Mouse (Mus musculus): ENCODE results near the gene Cacna1b. TPM values are rescaled to one million over a fixed set of nuclear protein-coding genes. Genes with fewer than 3 reads are reported as not detected.

Cacna1b gene
- polyA plus RNA-seq, 1 experiment from 2014 or later: 0.63 TPM

DNA sequence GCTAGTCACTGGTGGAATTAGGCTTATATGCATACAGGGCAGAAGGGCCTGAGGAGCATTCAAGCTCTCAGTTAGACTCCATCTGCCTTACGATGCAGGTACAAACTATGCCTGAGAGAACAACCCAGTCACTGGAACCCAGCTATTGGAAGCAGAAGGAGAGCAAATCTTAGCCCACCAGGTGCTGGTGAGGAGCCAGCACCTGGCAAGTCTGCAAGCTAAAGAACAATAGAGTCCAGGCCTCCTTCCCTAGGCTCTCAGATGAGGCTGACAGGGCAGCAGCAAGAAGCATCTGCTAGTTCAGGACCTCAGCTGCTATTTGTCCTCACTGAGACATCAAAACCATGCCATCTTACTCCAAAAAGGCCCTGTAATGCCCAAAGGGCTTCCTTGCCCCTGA, 82.2 kb downstream of the Cacna1b start:
- Histone ChIP-seq H3K27ac (replicated peaks; ENCODE audit: low read depth, low read length) (no peak overlapping the region), H3K9me3 (ENCODE audit: control insufficient read depth, low read length) (no peaks in the 10 kb centered on the region), H3K9ac (ENCODE audit: low read length) (no peak overlapping the region), H3K4me3 (ENCODE audit: low read depth, low read length) (no peak overlapping the region), H3K36me3 (ENCODE audit: control insufficient read depth, insufficient read depth, low read length) (no peaks in the 10 kb centered on the region), H3K4me2 (ENCODE audit: low read depth, severe bottlenecking) (no peak overlapping the region), H3K27me3 (ENCODE audit: control insufficient read depth, insufficient read depth, low read length) (no peaks in the 10 kb centered on the region; the same call in 1 of the 2 replicates), H3K4me1 (ENCODE audit: control insufficient read depth, insufficient read depth, low read length) (no peaks in the 10 kb centered on the region)
- WGBS: 97% methylated on average over 1 of the region's 1 CpGs
- DNase-seq (ENCODE audit: low spot score) (no peak), ATAC-seq (ENCODE audit: insufficient number of reproducible peaks, low FRiP score, low TSS enrichment, low read depth) (no peak)

DNA sequence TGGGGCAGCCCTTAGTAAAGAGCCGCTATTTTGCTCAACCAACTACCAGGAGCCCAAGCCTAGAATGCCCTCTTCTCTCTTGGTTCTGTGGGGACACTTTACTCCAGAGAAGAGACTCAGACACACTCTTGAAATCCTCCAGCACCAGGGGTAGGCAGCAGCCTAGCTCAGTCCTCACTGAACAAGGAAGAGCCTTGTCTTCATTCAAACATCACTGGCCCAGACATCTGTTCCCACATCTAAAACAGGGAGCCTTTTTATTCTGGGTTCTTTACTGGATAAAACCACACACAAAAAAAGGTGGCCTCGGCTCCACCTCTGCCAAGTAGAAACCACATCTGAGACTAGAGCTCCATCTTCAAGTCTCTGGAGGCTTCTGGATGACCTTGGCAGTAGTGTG, 82.8 kb downstream of the Cacna1b start:
- DNase-seq (ENCODE audit: low spot score) (no peak), ATAC-seq (ENCODE audit: insufficient number of reproducible peaks, low FRiP score, low TSS enrichment, low read depth) (no peak)
- no peak overlapping the region for H3K9ac ChIP-seq (ENCODE audit: low read length)
- no peaks in the 10 kb centered on the region for H3K4me1 ChIP-seq (ENCODE audit: control insufficient read depth, insufficient read depth, low read length)
- no peak overlapping the region for H3K4me3 ChIP-seq (ENCODE audit: low read depth, low read length)
- 90% methylated on average over 2 of the region's 2 CpGs for WGBS
- no peaks in the 10 kb centered on the region for H3K36me3 ChIP-seq (ENCODE audit: control insufficient read depth, insufficient read depth, low read length)
- no peak overlapping the region for H3K4me2 ChIP-seq (ENCODE audit: low read depth, severe bottlenecking)
- no peaks in the 10 kb centered on the region for H3K9me3 ChIP-seq (ENCODE audit: control insufficient read depth, low read length)
- no peaks in the 10 kb centered on the region; the same call in 1 of the 2 replicates for H3K27me3 ChIP-seq (ENCODE audit: control insufficient read depth, insufficient read depth, low read length)
- no peak overlapping the region for H3K27ac ChIP-seq (replicated peaks; ENCODE audit: low read depth, low read length)

DNA sequence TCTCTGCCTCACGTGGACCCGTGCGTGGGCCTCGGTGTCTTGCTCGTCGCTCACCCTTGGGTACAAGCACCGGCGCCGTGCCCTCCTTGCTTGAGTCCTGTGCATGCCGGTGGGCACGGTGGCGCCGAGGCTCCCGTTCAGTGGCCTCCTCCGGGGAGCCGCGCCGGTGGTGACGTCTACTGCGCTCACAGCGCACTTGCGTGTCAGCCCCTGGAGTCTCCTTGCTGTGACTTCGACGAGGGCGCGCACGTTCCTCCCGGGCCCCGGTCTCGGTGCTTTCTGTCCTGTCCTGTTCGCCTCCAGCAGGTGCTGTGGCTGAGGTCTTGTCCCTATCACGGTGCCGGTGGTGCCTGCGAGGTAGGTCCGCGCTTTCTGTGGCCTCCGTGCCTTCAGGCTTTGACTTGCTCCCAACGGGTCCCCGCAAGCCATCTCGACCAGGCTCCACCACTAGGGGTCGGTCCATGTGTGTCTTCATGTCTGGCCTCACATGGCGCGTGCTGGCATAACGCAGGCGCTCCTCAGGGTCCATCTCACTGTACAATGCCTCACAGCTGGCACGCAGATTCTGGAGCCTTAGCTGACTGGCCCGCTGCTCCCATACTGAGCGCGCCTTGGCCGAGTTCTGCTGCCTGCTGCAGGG, 83.8 kb downstream of the Cacna1b start:
- no peaks in the 10 kb centered on the region for H3K4me1 ChIP-seq (ENCODE audit: control insufficient read depth, insufficient read depth, low read length)
- 25% methylated on average over 50 of the region's 50 CpGs for WGBS
- ATAC-seq (ENCODE audit: insufficient number of reproducible peaks, low FRiP score, low TSS enrichment, low read depth): peak; percentile 62; the same call in 1 of the 2 replicates
- no peak overlapping the region; the same call in 1 of the 2 replicates for H3K9ac ChIP-seq (ENCODE audit: low read length)
- peak overlapping the region; percentile 18; the same call in 1 of the 2 replicates for H3K4me3 ChIP-seq (ENCODE audit: low read depth, low read length)
- no peaks in the 10 kb centered on the region; the same call in 1 of the 2 replicates for H3K27me3 ChIP-seq (ENCODE audit: control insufficient read depth, insufficient read depth, low read length)
- no peaks in the 10 kb centered on the region for H3K9me3 ChIP-seq (ENCODE audit: control insufficient read depth, low read length)
- no peak overlapping the region for H3K27ac ChIP-seq (replicated peaks; ENCODE audit: low read depth, low read length)
- H3K4me2 ChIP-seq (ENCODE audit: low read depth, severe bottlenecking): peak overlapping the region; percentile 49
- DNase-seq (ENCODE audit: low spot score): peak; percentile 79
- no peaks in the 10 kb centered on the region for H3K36me3 ChIP-seq (ENCODE audit: control insufficient read depth, insufficient read depth, low read length)

DNA sequence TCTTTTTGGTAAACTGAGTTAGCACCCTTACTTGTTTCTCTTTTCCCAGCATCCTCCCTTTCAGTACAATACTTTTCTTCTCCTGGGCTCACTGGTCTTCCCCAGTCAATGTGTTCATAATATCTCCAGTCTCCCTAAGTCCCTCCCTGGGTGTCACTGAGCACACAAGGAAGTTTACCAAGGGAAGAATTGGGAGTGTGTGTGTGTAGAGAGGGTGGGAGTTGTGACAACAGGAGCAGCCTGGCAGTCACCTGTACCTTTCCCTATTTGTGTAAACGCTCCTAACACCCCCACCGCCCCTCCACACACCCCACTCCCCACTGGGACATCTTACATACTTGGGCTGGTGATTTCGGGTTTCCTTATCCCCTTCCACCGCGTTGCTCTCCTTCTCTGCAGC, 84.4 kb downstream of the Cacna1b start:
- no peaks in the 10 kb centered on the region for H3K9me3 ChIP-seq (ENCODE audit: control insufficient read depth, low read length)
- peak overlapping the region; percentile 49 for H3K4me2 ChIP-seq (ENCODE audit: low read depth, severe bottlenecking)
- ATAC-seq (ENCODE audit: insufficient number of reproducible peaks, low FRiP score, low TSS enrichment, low read depth) (no peak), DNase-seq (ENCODE audit: low spot score) (no peak)
- no peaks in the 10 kb centered on the region for H3K36me3 ChIP-seq (ENCODE audit: control insufficient read depth, insufficient read depth, low read length)
- WGBS: 68% methylated on average over 5 of the region's 5 CpGs
- H3K4me3 ChIP-seq (ENCODE audit: low read depth, low read length): no peak overlapping the region
- no peak overlapping the region for H3K9ac ChIP-seq (ENCODE audit: low read length)
- H3K4me1 ChIP-seq (ENCODE audit: control insufficient read depth, insufficient read depth, low read length): no peaks in the 10 kb centered on the region
- no peaks in the 10 kb centered on the region; the same call in 1 of the 2 replicates for H3K27me3 ChIP-seq (ENCODE audit: control insufficient read depth, insufficient read depth, low read length)
- no peak overlapping the region for H3K27ac ChIP-seq (replicated peaks; ENCODE audit: low read depth, low read length)

DNA sequence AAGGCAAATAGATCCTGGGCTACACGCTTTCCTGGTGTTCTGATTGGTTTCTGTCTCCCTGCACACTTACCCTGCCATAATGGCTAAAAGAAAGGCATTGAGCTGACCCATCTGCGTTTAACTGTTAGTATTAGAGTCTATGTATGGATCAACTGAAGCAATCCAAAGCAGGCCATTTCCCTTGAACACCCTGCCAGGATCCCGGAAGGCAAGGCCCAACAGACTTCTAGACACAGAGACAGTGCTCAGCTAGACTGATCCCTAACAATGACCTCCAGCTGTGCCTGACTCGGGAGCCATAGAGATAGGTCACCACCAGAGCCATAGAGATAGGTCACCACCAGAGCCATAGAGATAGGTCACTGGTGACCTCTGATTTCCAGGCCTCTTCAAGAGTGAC, 84.8 kb downstream of the Cacna1b start:
- DNase-seq (ENCODE audit: low spot score): no peak

DNA sequence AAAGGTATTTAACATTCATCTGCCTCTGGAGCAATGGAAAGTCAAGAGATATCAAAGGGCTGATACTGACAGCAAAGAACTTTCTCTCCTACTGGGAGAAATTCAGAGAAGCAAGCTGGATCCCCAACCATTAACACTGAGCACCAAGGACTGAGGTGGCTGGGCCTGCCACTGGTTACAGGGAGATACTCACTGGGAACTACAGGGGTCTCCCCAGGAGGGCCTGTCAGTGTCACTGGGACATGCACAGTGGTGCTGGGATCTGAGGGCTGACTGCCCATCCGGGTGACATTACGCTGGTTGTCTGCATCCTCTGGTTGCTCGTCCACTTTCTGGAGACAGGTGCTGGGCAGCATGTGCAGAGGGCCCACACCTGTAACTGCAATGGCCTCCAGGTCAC, 85.3 kb downstream of the Cacna1b start:
- H3K9me3 ChIP-seq (ENCODE audit: control insufficient read depth, low read length): no peaks in the 10 kb centered on the region
- H3K27ac ChIP-seq (replicated peaks; ENCODE audit: low read depth, low read length): no peak overlapping the region
- no peak overlapping the region for H3K4me3 ChIP-seq (ENCODE audit: low read depth, low read length)
- no peak overlapping the region for H3K4me2 ChIP-seq (ENCODE audit: low read depth, severe bottlenecking)
- H3K27me3 ChIP-seq (ENCODE audit: control insufficient read depth, insufficient read depth, low read length): no peaks in the 10 kb centered on the region; the same call in 1 of the 2 replicates
- no peak overlapping the region for H3K9ac ChIP-seq (ENCODE audit: low read length)
- DNase-seq (ENCODE audit: low spot score) (no peak), ATAC-seq (ENCODE audit: insufficient number of reproducible peaks, low FRiP score, low TSS enrichment, low read depth) (no peak)
- WGBS: 90% methylated on average over 3 of the region's 3 CpGs
- no peaks in the 10 kb centered on the region for H3K4me1 ChIP-seq (ENCODE audit: control insufficient read depth, insufficient read depth, low read length)
- H3K36me3 ChIP-seq (ENCODE audit: control insufficient read depth, insufficient read depth, low read length): no peaks in the 10 kb centered on the region

More for the DNA sequence above, 84.8 kb downstream of the Cacna1b start:
- Histone ChIP-seq H3K4me1 (ENCODE audit: control insufficient read depth, insufficient read depth, low read length) (no peaks in the 10 kb centered on the region), H3K9me3 (ENCODE audit: control insufficient read depth, low read length) (no peaks in the 10 kb centered on the region), H3K27ac (replicated peaks; ENCODE audit: low read depth, low read length) (no peak overlapping the region), H3K36me3 (ENCODE audit: control insufficient read depth, insufficient read depth, low read length) (no peaks in the 10 kb centered on the region), H3K9ac (ENCODE audit: low read length) (no peak overlapping the region), H3K4me2 (ENCODE audit: low read depth, severe bottlenecking) (no peak overlapping the region; the same call in 1 of the 2 replicates), H3K4me3 (ENCODE audit: low read depth, low read length) (no peak overlapping the region), H3K27me3 (ENCODE audit: control insufficient read depth, insufficient read depth, low read length) (no peaks in the 10 kb centered on the region; the same call in 1 of the 2 replicates)
- no peak for ATAC-seq (ENCODE audit: insufficient number of reproducible peaks, low FRiP score, low TSS enrichment, low read depth)
- WGBS: 79% methylated on average over 4 of the region's 4 CpGs

DNA sequence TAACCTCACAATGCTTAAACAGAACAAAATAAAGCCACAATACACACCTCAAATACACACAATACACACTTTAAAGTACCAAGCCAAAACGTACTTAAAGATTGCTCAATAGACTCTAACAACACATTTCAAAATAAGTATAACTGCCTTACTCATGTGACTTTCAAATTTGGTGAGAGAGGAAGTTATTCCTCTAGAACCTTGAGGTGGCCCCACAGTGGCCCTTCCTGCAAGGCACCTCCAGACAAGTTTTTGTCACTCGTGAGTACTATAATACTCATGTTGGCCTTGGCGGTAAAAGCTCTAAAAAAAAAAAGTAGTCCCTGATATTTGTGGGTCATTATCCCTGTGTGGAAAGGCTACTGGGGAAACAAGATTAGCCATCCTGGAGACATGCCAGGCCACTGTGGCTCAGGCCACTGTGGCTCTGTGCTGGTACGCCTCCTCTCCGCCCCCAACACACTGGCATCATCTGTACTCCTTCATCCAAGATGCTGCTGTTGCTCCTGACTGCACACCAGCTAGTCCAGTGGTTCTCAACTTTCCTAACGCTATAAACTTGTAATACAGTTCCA, 88.4 kb downstream of the Cacna1b start:
- 88% methylated on average over 6 of the region's 6 CpGs for WGBS
- Histone ChIP-seq H3K4me1 (ENCODE audit: control insufficient read depth, insufficient read depth, low read length) (no peaks in the 10 kb centered on the region), H3K27ac (replicated peaks; ENCODE audit: low read depth, low read length) (no peak overlapping the region), H3K9me3 (ENCODE audit: control insufficient read depth, low read length) (no peaks in the 10 kb centered on the region), H3K36me3 (ENCODE audit: control insufficient read depth, insufficient read depth, low read length) (no peaks in the 10 kb centered on the region), H3K4me3 (ENCODE audit: low read depth, low read length) (no peak overlapping the region), H3K9ac (ENCODE audit: low read length) (no peak overlapping the region), H3K27me3 (ENCODE audit: control insufficient read depth, insufficient read depth, low read length) (no peaks in the 10 kb centered on the region; the same call in 1 of the 2 replicates), H3K4me2 (ENCODE audit: low read depth, severe bottlenecking) (no peak overlapping the region)
- DNase-seq (ENCODE audit: low spot score) (no peak), ATAC-seq (ENCODE audit: insufficient number of reproducible peaks, low FRiP score, low TSS enrichment, low read depth) (no peak)

DNA sequence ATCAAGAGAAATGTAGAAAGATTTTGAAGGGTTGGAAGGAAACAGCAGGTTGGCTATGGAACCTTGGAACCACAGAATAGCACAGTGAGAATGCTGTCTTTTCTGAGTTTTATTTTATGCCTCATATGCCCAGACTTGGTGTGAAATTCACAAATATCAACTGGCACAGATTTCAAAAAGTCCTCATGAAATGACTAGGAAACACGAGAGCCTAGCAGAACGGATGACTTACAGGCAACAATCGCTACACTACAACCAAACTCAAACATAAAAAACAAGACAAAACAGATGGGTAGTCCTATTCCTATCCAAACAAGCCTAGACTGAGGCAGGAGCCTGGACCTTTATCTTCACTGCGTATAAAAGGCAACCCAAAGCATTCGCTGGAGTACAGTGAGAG, 94.4 kb downstream of the Cacna1b start:
- H3K9ac ChIP-seq (ENCODE audit: low read length): no peak overlapping the region
- no peak overlapping the region for H3K4me3 ChIP-seq (ENCODE audit: low read depth, low read length)
- ATAC-seq (ENCODE audit: insufficient number of reproducible peaks, low FRiP score, low TSS enrichment, low read depth) (no peak), DNase-seq (ENCODE audit: low spot score) (no peak)
- no peak overlapping the region for H3K27ac ChIP-seq (replicated peaks; ENCODE audit: low read depth, low read length)
- no peaks in the 10 kb centered on the region for H3K4me1 ChIP-seq (ENCODE audit: control insufficient read depth, insufficient read depth, low read length)
- H3K36me3 ChIP-seq (ENCODE audit: control insufficient read depth, insufficient read depth, low read length): no peaks in the 10 kb centered on the region
- H3K9me3 ChIP-seq (ENCODE audit: control insufficient read depth, low read length): no peaks in the 10 kb centered on the region
- WGBS: 90% methylated on average over 5 of the region's 5 CpGs
- H3K4me2 ChIP-seq (ENCODE audit: low read depth, severe bottlenecking): no peak overlapping the region
- no peaks in the 10 kb centered on the region for H3K27me3 ChIP-seq (ENCODE audit: control insufficient read depth, insufficient read depth, low read length)

Data from limb, embryonic 11.5 days (tissue).